ENCODE assay signal across 34 mouse cellular contexts in genomic region chr14:47464426-47464825, GRCm38 (mm10).
"Had no signal": no experiment of that assay in that cellular context is flagged by ENCODE, and none has a peak within 500 bp of the region (broad histone marks: within the 10 kb centered on the region; RNA-seq: fewer than 3 reads in every experiment).

No protein-coding gene starts in this region.

- H3K27ac ChIP-seq: heart, embryonic 13.5 days; heart, embryonic 15.5 days; hindbrain, embryonic 10.5 days; hindbrain, embryonic 12.5 days; hindbrain, embryonic 13.5 days; hindbrain, embryonic 14.5 days; hindbrain, embryonic 15.5 days; hindbrain, postnatal 0 days; intestine, embryonic 15.5 days; kidney, embryonic 15.5 days; kidney, postnatal 0 days; layer of hippocampus, adult 2 months; left cerebral cortex, adult 2 months had no signal

- H3K4me3 ChIP-seq: heart, embryonic 12.5 days; heart, embryonic 13.5 days; heart, embryonic 15.5 days; hindbrain, embryonic 10.5 days; hindbrain, embryonic 12.5 days; hindbrain, embryonic 13.5 days; hindbrain, embryonic 15.5 days; intestine, embryonic 15.5 days; kidney, embryonic 15.5 days; layer of hippocampus, adult 2 months; left cerebral cortex, adult 2 months had no signal

- DNase-seq: heart, postnatal 10 days; heart, postnatal 14 days; heart, postnatal 36 days; heart, postnatal 4 days; kidney, adult 11 months; kidney, adult 18-20 months; kidney, adult 2 months; kidney, adult 8-10 months; kidney, adult 9 months; kidney, postnatal 10 days; kidney, postnatal 14 days; kidney, postnatal 25 days; kidney, postnatal 36 days; kidney, postnatal 4 days; layer of hippocampus, adult 9-11 months; layer of hippocampus, postnatal 36 days had no signal

- ATAC-seq: hindbrain, embryonic 16.5 days; hindbrain, postnatal 0 days; inflammation-experienced regulatory T-cells, adult 6 months; intestine, embryonic 15.5 days; intestine, embryonic 16.5 days; intestine, postnatal 0 days had no signal
